In the genomic region with DNA sequence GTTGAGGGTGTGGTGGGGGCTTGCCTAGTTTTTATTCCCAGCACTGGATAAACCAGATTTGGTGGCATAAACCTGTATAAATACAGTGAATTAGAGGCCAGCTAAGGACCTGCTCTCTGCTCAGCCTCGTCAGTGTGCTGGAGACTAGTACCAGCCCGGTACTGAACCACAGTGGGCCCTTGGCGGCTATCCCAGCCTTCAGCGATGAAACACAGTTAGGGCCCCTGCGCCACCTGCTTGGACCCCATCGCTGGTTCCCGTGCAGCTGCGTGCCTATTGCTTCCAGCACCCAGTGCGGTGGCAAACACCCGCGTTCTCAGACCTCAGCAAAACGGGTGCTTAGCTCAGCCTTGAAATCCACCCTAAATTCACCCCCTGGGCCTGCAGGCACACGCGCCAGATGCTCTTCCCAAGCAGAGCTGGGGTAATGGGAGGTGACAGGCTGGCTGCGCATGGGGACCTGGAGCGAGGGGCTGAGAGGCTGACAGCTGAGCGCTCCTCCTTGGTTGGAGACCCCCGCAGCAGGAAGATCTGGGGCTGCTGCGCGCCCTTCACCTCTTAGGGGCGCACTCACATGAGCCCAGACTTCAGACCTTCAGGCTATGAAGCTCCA, we compare ENCODE assay signal across 9 mouse cellular contexts.
DNase-seq lines count a peak whose midpoint lies in the region; ATAC-seq and TF ChIP-seq lines count a peak whose summit lies in the region.
"Had no signal": no experiment of that assay in that cellular context is flagged by ENCODE, and none has a peak within 500 bp of the region (broad histone marks: within the 10 kb centered on the region; RNA-seq: fewer than 3 reads in every experiment).

No protein-coding gene starts in this region.

- no peak overlapping the region for H3K27ac ChIP-seq in heart, embryonic 11.5 days (ENCODE audit: low read depth, low read length)
- no peak overlapping the region for H3K27ac ChIP-seq in ES-E14 (ENCODE audit: insufficient read depth, low read depth, low read length, poor library complexity, severe bottlenecking)
- H3K27ac ChIP-seq in forebrain, postnatal 0 days (ENCODE audit: low read depth, low read length): no peak overlapping the region
- H3K27ac ChIP-seq in midbrain, embryonic 13.5 days: 0 out of 2 replicates have a peak overlapping the region, but pooled peaks have one; percentile 4

- TF ChIP-seq CTCF in forebrain, postnatal 0 days (IDR thresholded peaks at IDR 0.05; ENCODE audit: low read depth): no peak

- H3K4me3 ChIP-seq in heart, embryonic 11.5 days (ENCODE audit: low read depth, low read length): no peak overlapping the region
- peak overlapping the region; percentile 14 to 33; a peak in 2 of 4 replicates for H3K4me3 ChIP-seq in ES-E14 (ENCODE audit: insufficient read depth in 1 of 2, low read depth in 1 of 2, low read length in 2 of 2, poor library complexity in 1 of 2, severe bottlenecking in 1 of 2)
- H3K4me3 ChIP-seq in forebrain, postnatal 0 days (ENCODE audit: low read depth, low read length): no peak overlapping the region
- no peak overlapping the region for H3K4me3 ChIP-seq in midbrain, embryonic 13.5 days (replicated peaks)

- DNase-seq in heart, adult 18-20 months: no peak
- DNase-seq in ES-E14 (ENCODE audit: low read depth, low spot score) (no peak), adipocyte (ENCODE audit: low spot score) (no peak)
- peak; percentile 11 for DNase-seq in forebrain, postnatal 0 days
- DNase-seq in embryo, embryonic 10.5 days (ENCODE audit: low spot score): no peak
- no peak for DNase-seq in lung, postnatal 10 days
- DNase-seq: adrenal gland, postnatal 14 days had no signal

- WGBS in heart, embryonic 11.5 days (ENCODE audit: insufficient replicate concordance): 48% methylated on average over 21 of the region's 21 CpGs
- 44% methylated on average over 21 of the region's 21 CpGs for WGBS in forebrain, postnatal 0 days
- WGBS in midbrain, embryonic 13.5 days: 49% methylated on average over 21 of the region's 21 CpGs

- H3K27me3 ChIP-seq in heart, embryonic 11.5 days (ENCODE audit: control insufficient read depth, insufficient read depth, low read length): peaks cover 11% of the 10 kb centered on the region; the same call in 1 of the 2 replicates
- no peaks in the 10 kb centered on the region for H3K27me3 ChIP-seq in forebrain, postnatal 0 days (ENCODE audit: insufficient read depth, low read length)
- no peaks in the 10 kb centered on the region for H3K27me3 ChIP-seq in midbrain, embryonic 13.5 days

- peaks cover 4% of the 10 kb centered on the region for H3K4me1 ChIP-seq in heart, embryonic 11.5 days (ENCODE audit: control insufficient read depth, insufficient read depth, low read length)
- peaks cover 0 to 5% of the 10 kb centered on the region in 2 experiments; a peak in 1 of 4 replicates for H3K4me1 ChIP-seq in ES-E14 (ENCODE audit: control insufficient read depth in 2 of 2, insufficient read depth in 2 of 2, low read length in 2 of 2, poor library complexity in 1 of 2)
- H3K4me1 ChIP-seq in forebrain, postnatal 0 days (ENCODE audit: insufficient read depth): 0 out of 2 replicates have a peak, but pooled peaks cover 6% of the 10 kb centered on the region
- H3K4me1 ChIP-seq in midbrain, embryonic 13.5 days (replicated peaks): peaks cover 24% of the 10 kb centered on the region; the same call in 1 of the 2 replicates

- H3K9me3 ChIP-seq in heart, embryonic 11.5 days (replicated peaks; ENCODE audit: control insufficient read depth, low read length): no peaks in the 10 kb centered on the region
- no peaks in the 10 kb centered on the region for H3K9me3 ChIP-seq in ES-E14 (ENCODE audit: control insufficient read depth, insufficient read depth, low read depth, low read length)
- no peaks in the 10 kb centered on the region for H3K9me3 ChIP-seq in forebrain, postnatal 0 days (ENCODE audit: low read length)
- no peaks in the 10 kb centered on the region for H3K9me3 ChIP-seq in midbrain, embryonic 13.5 days

- no peak overlapping the region for H3K9ac ChIP-seq in heart, embryonic 11.5 days (ENCODE audit: low read depth, low read length)
- H3K9ac ChIP-seq in ES-E14 (ENCODE audit: insufficient read depth, low read depth, low read length, poor library complexity, severe bottlenecking): no peak overlapping the region
- no peak overlapping the region for H3K9ac ChIP-seq in forebrain, postnatal 0 days
- H3K9ac ChIP-seq in midbrain, embryonic 13.5 days (replicated peaks): no peak overlapping the region

- H3K36me3 ChIP-seq in heart, embryonic 11.5 days (ENCODE audit: control insufficient read depth, insufficient read depth, low read length): no peaks in the 10 kb centered on the region
- H3K36me3 ChIP-seq in ES-E14 (ENCODE audit: control insufficient read depth, insufficient read depth, low read length, poor library complexity, severe bottlenecking): no peaks in the 10 kb centered on the region
- no peaks in the 10 kb centered on the region for H3K36me3 ChIP-seq in forebrain, postnatal 0 days (ENCODE audit: insufficient read depth)
- no peaks in the 10 kb centered on the region for H3K36me3 ChIP-seq in midbrain, embryonic 13.5 days

- ATAC-seq in heart, embryonic 11.5 days (replicated peaks; ENCODE audit: insufficient number of reproducible peaks, low FRiP score, low TSS enrichment): no peak
- ATAC-seq in forebrain, postnatal 0 days: peak; percentile 51
- ATAC-seq in midbrain, embryonic 13.5 days: peak; percentile 65

- H3K4me2 ChIP-seq in heart, embryonic 11.5 days: peak overlapping the region; percentile 52
- no peak overlapping the region for H3K4me2 ChIP-seq in forebrain, postnatal 0 days (ENCODE audit: low read depth)
- H3K4me2 ChIP-seq in midbrain, embryonic 13.5 days (replicated peaks): peak overlapping the region; percentile 19; the same call in 1 of the 2 replicates

- in situ Hi-C loops in ES-E14 (cut with MboI; ENCODE audit: low sequenced_read_pairs in 2 of 2, unreplicated experiment in 2 of 2): no loop called here

TF ChIP-seq in ES-E14, 5 proteins besides CTCF, POLR2A, EP300 and RAD21:
- TF ChIP-seq ZC3H11A (IDR thresholded peaks at IDR 0.05; ENCODE audit: borderline replicate concordance, low read depth, low read length): no peak
- TF ChIP-seq HCFC1 (IDR thresholded peaks at IDR 0.05; ENCODE audit: borderline replicate concordance, insufficient read depth, low read length): no peak
- no peak for TF ChIP-seq CHD2 (IDR thresholded peaks at IDR 0.05; ENCODE audit: low read depth, low read length)
- no peak for TF ChIP-seq MAFK (IDR thresholded peaks at IDR 0.05; ENCODE audit: insufficient read depth, low read depth, low read length)
- TF ChIP-seq ZNF384 (IDR thresholded peaks at IDR 0.05; ENCODE audit: low read depth, low read length): no peak

Comparison
In these comparisons a context has a peak if more than half of its experiments do, and no peak if none do; other contexts are left out.
1. H3K4me3 ChIP-seq: peak in ES-E14 (2 of 2); none in heart, embryonic 11.5 days (single experiment), forebrain, postnatal 0 days (single experiment) and midbrain, embryonic 13.5 days (single experiment).